Mouse (Mus musculus): Measurements from ENCODE around the gene Pex19. TPM values are rescaled to one million over a fixed set of nuclear protein-coding genes. Genes with fewer than 3 reads are reported as not detected.

Pex19 gene
- 100 to 1,000 TPM; 130 to 147 TPM for total RNA-seq (2021)
- long read RNA-seq, experiment 1, transcript Pex19-201 (8 exons, 1,917 nt), result major isoform, 237 of 267 reads
- long read RNA-seq, experiment 1, partial matches to known transcripts, result 7 of 267 reads
- long read RNA-seq, experiment 1, other reads (novel, unspliced or antisense), result 22 of 267 reads
- long read RNA-seq, experiment 2, transcript Pex19-201 (8 exons, 1,917 nt), result major isoform, 287 of 350 reads
- long read RNA-seq, experiment 2, partial matches to known transcripts, result 18 of 350 reads
- long read RNA-seq, experiment 2, other reads (novel, unspliced or antisense), result 42 of 350 reads

- DNase-seq (ENCODE audit: low spot score in 2 of 2), result peak; percentile 55 to 77
Measured at GRCm38 (mm10) chr1:172126376-172127347, at the start of gene Pex19. Gene Pex19 (plus strand): TSS chr1:172126755.

- DNase-seq (ENCODE audit: low spot score in 2 of 2), result peak in 1 of 2 experiments; percentile 5
Measured at GRCm38 (mm10) chr1:172077981-172078380, 48.6 kb upstream of the Pex19 start.

GRCm38 (mm10) chr1:172082101-172082898 lies 44.3 kb upstream of the Pex19 start, which contains the start of the genes Copa and Ncstn:
Gene Copa (plus strand): TSS chr1:172082529.
Gene Ncstn (minus strand): TSS chr1:172082795.
- DNase-seq (ENCODE audit: low spot score in 2 of 2), result peak; percentile 72 to 91

- DNase-seq (ENCODE audit: low spot score in 2 of 2), result no peak
Measured at GRCm38 (mm10) chr1:172082899-172083445, 43.6 kb upstream of the Pex19 start.

GRCm38 (mm10) chr1:172093522-172093921 lies 33.0 kb upstream of the Pex19 start:
- no peak for DNase-seq (ENCODE audit: low spot score in 2 of 2)

- no peak for DNase-seq (ENCODE audit: low spot score in 2 of 2)
Measured at GRCm38 (mm10) chr1:172094295-172094694, 32.3 kb upstream of the Pex19 start.

GRCm38 (mm10) chr1:172095202-172095601 lies 31.4 kb upstream of the Pex19 start:
- DNase-seq (ENCODE audit: low spot score in 2 of 2), result no peak

- no peak for DNase-seq (ENCODE audit: low spot score in 2 of 2)
Measured at GRCm38 (mm10) chr1:172099325-172100033, 27.1 kb upstream of the Pex19 start.

- no peak for DNase-seq (ENCODE audit: low spot score in 2 of 2)
Measured at GRCm38 (mm10) chr1:172103619-172104018, 22.9 kb upstream of the Pex19 start.

GRCm38 (mm10) chr1:172105101-172105500 lies 21.5 kb upstream of the Pex19 start:
- no peak for DNase-seq (ENCODE audit: low spot score in 2 of 2)

- no peak for DNase-seq (ENCODE audit: low spot score in 2 of 2)
Measured at GRCm38 (mm10) chr1:172107777-172108477, 18.6 kb upstream of the Pex19 start.

- no peak for DNase-seq (ENCODE audit: low spot score in 2 of 2)
Measured at GRCm38 (mm10) chr1:172116948-172117347, 9.6 kb upstream of the Pex19 start.

- no peak for DNase-seq (ENCODE audit: low spot score in 2 of 2)
Measured at GRCm38 (mm10) chr1:172119100-172119499, 7.5 kb upstream of the Pex19 start.

GRCm38 (mm10) chr1:172119720-172120119 lies 6.8 kb upstream of the Pex19 start:
- no peak for DNase-seq (ENCODE audit: low spot score in 2 of 2)

- no peak for DNase-seq (ENCODE audit: low spot score in 2 of 2)
Measured at GRCm38 (mm10) chr1:172122671-172123070, 3.9 kb upstream of the Pex19 start.

GRCm38 (mm10) chr1:172124572-172124971 lies 2.0 kb upstream of the Pex19 start:
- DNase-seq (ENCODE audit: low spot score in 2 of 2), result no peak

GRCm38 (mm10) chr1:172127487-172127886 lies 932 bp downstream of the Pex19 start:
- no peak for DNase-seq (ENCODE audit: low spot score in 2 of 2)

- no peak for DNase-seq (ENCODE audit: low spot score in 2 of 2)
Measured at GRCm38 (mm10) chr1:172128563-172128962, 2.0 kb downstream of the Pex19 start.

- no peak for DNase-seq (ENCODE audit: low spot score in 2 of 2)
Measured at GRCm38 (mm10) chr1:172129108-172129507, 2.6 kb downstream of the Pex19 start.

Data from gastrocnemius, postnatal 4 days (tissue).